Mouse (Mus musculus) left cerebral cortex, adult 11 months (tissue): ENCODE data around the gene Ranbp17.
A peak's percentile ranks its signal among the peaks of the same experiment; 100 is the strongest.

ENCODE experiments used
- DNase-seq: peaks from one replicate; pipeline ENCODE4 v3.0.0; 2022; ENCODE audit warnings: low spot score

Ranbp17 gene

GRCm38 (mm10) chr11:33404651-33405050, 108.9 kb downstream of the Ranbp17 start:
- no peak for DNase-seq

- no peak for DNase-seq
Measured at GRCm38 (mm10) chr11:33399346-33399745, 114.2 kb downstream of the Ranbp17 start.

GRCm38 (mm10) chr11:33398701-33399100, 114.8 kb downstream of the Ranbp17 start:
- DNase-seq, result no peak

GRCm38 (mm10) chr11:33396275-33396674, 117.3 kb downstream of the Ranbp17 start:
- DNase-seq, result no peak

DNA sequence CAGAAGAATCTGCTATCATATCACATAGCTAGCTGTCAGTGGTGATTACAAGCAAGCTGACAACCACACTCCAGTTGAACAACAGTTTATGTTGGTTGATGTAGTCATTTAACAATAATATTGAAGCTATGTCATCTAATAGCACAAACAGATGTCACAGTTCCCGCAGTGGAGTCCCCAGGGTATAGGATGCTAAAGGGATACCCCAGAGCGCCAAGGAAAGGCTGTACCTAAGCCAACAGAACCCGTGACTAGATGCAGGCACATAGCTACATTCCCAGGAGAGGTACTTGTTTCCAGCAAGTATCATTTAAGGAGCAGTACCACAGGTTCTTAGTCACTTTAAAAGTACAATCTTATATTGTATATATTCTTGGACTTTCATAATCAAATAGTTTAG, 119.5 kb downstream of the Ranbp17 start:
- DNase-seq, result no peak

GRCm38 (mm10) chr11:33388685-33389084, 124.9 kb downstream of the Ranbp17 start:
- DNase-seq, result no peak

DNA sequence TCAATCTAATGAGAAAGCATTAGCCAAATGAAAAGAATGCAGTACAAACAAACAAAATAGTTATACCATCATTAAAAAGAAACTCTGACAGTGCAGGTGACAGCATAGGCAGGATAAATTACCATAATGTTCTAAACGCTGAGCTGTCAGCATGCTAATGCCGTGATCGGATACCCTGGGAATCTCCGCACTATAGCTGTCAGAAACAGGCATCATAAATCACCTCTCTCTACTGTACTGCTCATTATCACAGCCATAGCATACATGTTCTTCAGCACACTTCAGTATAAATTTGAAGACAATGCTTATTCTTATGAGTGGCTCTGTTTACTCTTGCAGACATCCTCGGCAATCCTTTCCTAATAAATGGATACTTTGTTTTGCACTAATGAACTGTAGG, 151.7 kb downstream of the Ranbp17 start:
- DNase-seq, result no peak

DNA sequence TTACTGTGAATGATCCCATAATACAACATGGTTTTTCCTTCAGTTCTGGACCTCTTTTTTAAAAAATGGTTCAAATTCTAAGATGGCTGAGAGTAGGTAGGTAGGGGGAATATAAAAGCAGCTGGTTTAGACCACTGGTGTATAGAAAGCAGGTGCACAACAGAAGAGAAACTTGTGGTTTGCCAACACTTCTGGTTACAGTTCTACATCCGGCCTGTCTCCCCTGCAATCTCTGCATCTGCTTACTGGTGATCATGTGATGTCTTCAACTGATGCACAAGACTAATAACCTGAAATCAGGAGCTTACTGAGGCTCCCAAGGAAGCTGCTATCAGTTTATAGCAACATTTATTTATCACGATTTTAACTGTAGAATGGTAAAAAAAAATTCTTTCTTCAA, 164.3 kb downstream of the Ranbp17 start:
- no peak for DNase-seq

- no peak for DNase-seq
Measured at GRCm38 (mm10) chr11:33342061-33342460, 171.5 kb downstream of the Ranbp17 start.

DNA sequence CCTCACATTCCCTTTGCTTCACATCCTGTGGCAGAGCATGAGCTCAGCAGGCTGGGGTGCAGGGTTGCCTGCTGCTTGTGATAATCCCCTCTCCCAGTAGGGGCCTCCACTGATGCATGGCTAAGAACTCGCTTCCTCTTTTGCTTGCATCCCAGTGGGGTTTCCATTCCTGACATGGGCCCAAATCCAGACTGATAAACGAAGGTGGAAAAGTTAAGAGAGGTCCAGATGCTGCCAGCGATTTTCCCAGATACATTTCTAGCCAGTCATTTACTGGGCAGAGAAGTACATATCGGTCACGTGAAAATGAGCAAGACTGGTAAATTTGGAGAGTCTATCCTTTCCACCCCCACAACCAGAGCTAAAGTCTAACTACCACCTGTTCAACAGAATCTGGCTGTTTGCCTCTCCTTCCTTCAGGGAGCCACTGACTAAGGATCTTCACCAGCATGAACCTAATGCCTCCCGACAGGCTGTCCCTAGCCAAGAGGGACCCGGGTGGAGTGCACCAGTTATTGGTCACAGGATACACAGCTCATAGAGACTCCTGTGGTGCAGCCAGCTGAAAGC, 176.9 kb downstream of the Ranbp17 start:
- peak; percentile 10 for DNase-seq

- DNase-seq, result no peak
Measured at GRCm38 (mm10) chr11:33335616-33336015, 177.9 kb downstream of the Ranbp17 start.

GRCm38 (mm10) chr11:33332137-33332536, 181.4 kb downstream of the Ranbp17 start:
- DNase-seq, result no peak

- DNase-seq, result no peak
Measured at GRCm38 (mm10) chr11:33319006-33319611, 194.4 kb downstream of the Ranbp17 start.

- DNase-seq, result no peak
Measured at GRCm38 (mm10) chr11:33309566-33309965, 204.0 kb downstream of the Ranbp17 start.

DNA sequence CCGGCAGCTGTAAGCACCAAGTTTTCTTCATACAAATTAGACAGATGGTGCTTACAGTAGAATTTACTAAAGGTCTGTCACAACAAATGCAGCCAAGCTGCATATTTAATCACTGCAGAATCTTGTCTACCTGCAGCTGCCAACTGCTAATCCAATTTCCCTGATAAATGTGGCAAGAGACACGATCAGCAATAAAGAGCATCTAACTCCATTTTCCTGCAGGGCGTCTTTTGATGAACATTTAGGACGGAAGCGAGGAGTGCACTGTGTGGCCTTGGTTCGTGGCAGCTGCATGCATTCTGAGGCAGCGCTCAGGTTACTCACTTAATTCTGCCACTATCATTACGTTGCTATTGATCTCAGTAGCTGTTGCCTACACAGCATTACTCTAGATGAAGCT, 212.7 kb downstream of the Ranbp17 start:
- DNase-seq, result no peak

DNA sequence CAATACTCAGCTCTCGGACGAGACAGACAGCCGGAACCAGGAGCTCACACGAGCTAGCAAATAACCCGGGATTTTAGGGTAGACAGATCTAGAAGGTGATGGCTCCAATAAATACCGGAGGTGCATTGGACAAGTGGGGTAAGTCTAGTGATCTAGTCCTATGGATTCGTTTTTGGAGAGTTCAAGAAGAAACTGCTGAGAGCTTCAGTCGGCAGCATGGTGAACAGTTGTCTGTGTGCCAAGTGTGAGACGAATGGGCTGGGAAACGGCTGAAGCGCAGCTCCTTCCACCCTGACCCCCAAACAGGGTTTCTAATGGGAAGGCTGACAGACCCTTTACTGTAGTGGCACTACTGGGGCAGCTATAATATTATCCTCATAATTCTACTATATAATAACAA, 214.2 kb downstream of the Ranbp17 start:
- no peak for DNase-seq

- no peak for DNase-seq
Measured at GRCm38 (mm10) chr11:33297121-33297520, 216.4 kb downstream of the Ranbp17 start.

GRCm38 (mm10) chr11:33295422-33295821, 218.1 kb downstream of the Ranbp17 start:
- no peak for DNase-seq

- DNase-seq, result no peak
Measured at GRCm38 (mm10) chr11:33294063-33294462, 219.5 kb downstream of the Ranbp17 start.

DNA sequence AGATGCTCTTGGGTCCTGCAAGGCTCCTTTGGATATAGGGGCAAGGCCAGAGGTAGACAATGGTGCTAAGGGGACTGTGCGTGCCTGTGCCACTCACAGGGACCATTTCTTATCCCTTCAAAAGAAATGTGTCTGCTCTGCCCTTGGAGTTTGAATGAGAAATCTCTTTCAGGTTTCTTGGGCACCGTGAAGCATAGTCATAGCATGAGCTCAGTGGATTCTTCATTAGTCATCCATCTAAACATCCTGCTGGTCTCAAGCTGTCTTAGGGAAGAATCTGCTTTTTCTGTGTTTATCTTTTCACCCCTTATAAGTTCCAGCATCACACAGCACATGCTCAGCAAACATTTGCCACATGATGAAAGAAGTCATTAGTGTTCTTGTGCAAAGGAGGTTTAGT, 235.0 kb downstream of the Ranbp17 start:
- no peak for DNase-seq

- no peak for DNase-seq
Measured at GRCm38 (mm10) chr11:33276637-33277036, 236.9 kb downstream of the Ranbp17 start, which contains the start of gene Gm12117. Gm12117 (minus strand) TSS chr11:33276737.

GRCm38 (mm10) chr11:33274816-33275215, 238.7 kb downstream of the Ranbp17 start:
- DNase-seq, result no peak

- DNase-seq, result no peak
Measured at GRCm38 (mm10) chr11:33274294-33274693, 239.3 kb downstream of the Ranbp17 start.

- DNase-seq, result no peak
Measured at GRCm38 (mm10) chr11:33240295-33240694, 273.3 kb downstream of the Ranbp17 start.
